Mouse (Mus musculus): ENCODE results near the gene Mtf2.
"Not testable (repeated sequence)": the region's sequence is repeated elsewhere in the genome, so short reads cannot be mapped to it uniquely, and the experiment has no call there.

DNA sequence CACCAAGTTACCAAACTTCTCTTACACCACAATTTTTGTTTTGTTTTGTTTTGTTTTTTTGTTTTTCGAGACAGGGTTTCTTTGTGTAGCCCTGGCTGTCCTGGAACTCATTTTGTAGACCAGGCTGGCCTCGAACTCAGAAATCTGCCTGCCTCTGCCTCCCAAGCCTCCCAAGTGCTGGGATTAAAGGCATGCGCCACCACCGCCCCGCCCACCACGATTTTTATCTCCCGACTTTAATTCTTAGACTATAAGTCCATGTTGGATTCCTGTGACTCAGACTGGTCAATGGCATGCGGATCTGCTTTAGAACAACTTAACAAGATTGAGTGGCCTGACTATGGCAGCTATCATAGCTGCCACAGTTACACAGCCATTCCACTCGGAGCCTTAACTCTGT is 13.7 kb upstream of the Mtf2 start:
- not testable (repeated sequence) for TF ChIP-seq GATA1, TAL1 (IDR thresholded peaks at IDR 0.05; ENCODE audit: low read length)
